Mouse (Mus musculus): ENCODE results near the gene Itih5. TPM values are rescaled to one million over a fixed set of nuclear protein-coding genes. Genes with fewer than 3 reads are reported as not detected.

Gene Itih5
- polyA plus RNA-seq, 1 experiment from 2014 or later: 7.2 TPM

DNA sequence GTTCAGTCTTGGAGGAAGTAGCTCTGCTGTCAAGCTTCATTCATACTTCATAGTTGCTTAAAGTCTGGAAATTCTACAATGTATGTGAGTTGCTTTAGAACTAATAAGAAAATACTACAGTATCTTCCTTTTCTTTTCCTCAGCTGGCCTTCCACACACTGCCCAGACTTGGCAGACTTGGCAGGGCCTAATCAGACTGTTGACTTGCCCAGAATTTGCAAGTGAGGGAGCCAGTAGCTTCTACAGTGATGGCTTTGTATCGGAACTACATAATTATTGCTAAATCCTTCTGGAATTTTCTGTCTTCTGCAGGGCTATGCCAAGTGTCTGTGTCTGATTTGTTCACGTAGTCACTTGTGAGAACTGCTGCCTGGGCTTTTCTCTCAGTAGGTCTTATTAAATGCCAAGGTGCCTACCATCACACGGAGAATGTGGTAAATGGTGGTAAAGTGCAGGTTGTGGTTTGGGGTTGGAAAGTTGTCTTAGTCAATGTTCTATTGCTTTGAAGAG is 120.2 kb downstream of the Itih5 start:
- H3K4me1 ChIP-seq (replicated peaks): peaks cover 9% of the 10 kb centered on the region
- no peak for ATAC-seq (ENCODE audit: low FRiP score)
- H3K9ac ChIP-seq: no peak overlapping the region
- H3K4me2 ChIP-seq: no peak overlapping the region
- H3K4me3 ChIP-seq: no peak overlapping the region
- H3K36me3 ChIP-seq: no peaks in the 10 kb centered on the region
- no peaks in the 10 kb centered on the region for H3K27me3 ChIP-seq
- H3K9me3 ChIP-seq: no peaks in the 10 kb centered on the region
- no peak overlapping the region for H3K27ac ChIP-seq
- WGBS: 92% methylated on average over 3 of the region's 3 CpGs

- Histone ChIP-seq H3K36me3 (no peaks in the 10 kb centered on the region), H3K4me1 (replicated peaks) (peaks cover 9% of the 10 kb centered on the region), H3K4me3 (no peak overlapping the region), H3K4me2 (no peak overlapping the region), H3K9me3 (no peaks in the 10 kb centered on the region), H3K27ac (no peak overlapping the region), H3K9ac (no peak overlapping the region), H3K27me3 (no peaks in the 10 kb centered on the region)
- peak; percentile 95 for ATAC-seq (ENCODE audit: low FRiP score)
- WGBS: 38% methylated on average over 2 of the region's 2 CpGs
Measured at GRCm38 (mm10) chr2:10276194-10276593, 122.8 kb downstream of the Itih5 start.

DNA sequence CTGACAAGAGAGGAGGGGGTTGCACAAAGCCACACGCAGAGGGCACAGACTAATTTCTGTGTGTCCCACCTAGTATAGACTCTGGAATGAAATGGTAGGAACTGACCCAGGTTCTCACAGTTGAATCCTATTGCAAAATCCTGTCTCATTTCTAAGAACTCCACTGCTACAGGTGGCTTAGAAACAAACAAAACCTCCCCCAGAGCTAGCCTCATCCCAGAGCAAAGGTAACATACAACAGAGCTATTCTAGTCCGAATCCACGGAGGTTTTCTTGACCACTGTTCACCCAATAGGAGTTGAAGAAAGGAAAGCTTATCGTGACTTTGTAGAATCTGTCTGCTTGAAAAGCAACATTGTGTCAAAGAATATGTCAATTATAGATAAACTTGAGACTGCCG is 130.3 kb downstream of the Itih5 start:
- no peak overlapping the region for H3K27ac ChIP-seq
- no peaks in the 10 kb centered on the region for H3K9me3 ChIP-seq
- H3K4me1 ChIP-seq (replicated peaks): peaks cover 9% of the 10 kb centered on the region; the same call in 1 of the 2 replicates
- no peak overlapping the region for H3K9ac ChIP-seq
- no peaks in the 10 kb centered on the region for H3K36me3 ChIP-seq
- ATAC-seq (ENCODE audit: low FRiP score): no peak
- 35% methylated on average over 5 of the region's 5 CpGs for WGBS
- no peak overlapping the region for H3K4me3 ChIP-seq
- no peak overlapping the region for H3K4me2 ChIP-seq
- peaks cover 35% of the 10 kb centered on the region for H3K27me3 ChIP-seq

- Histone ChIP-seq H3K4me3 (no peak overlapping the region), H3K9me3 (no peaks in the 10 kb centered on the region), H3K36me3 (no peaks in the 10 kb centered on the region), H3K27ac (no peak overlapping the region), H3K4me2 (no peak overlapping the region), H3K27me3 (peaks cover 35% of the 10 kb centered on the region), H3K9ac (no peak overlapping the region; the same call in 1 of the 2 replicates), H3K4me1 (replicated peaks) (peaks cover 9% of the 10 kb centered on the region; the same call in 1 of the 2 replicates)
- no peak for ATAC-seq (ENCODE audit: low FRiP score)
- WGBS: 1% methylated on average over 10 of the region's 10 CpGs
Measured at GRCm38 (mm10) chr2:10284636-10285270, 131.4 kb downstream of the Itih5 start.

- no peak for ATAC-seq (ENCODE audit: low FRiP score)
- no peak overlapping the region for H3K27ac ChIP-seq
- H3K4me1 ChIP-seq (replicated peaks): peaks cover 9% of the 10 kb centered on the region; the same call in 1 of the 2 replicates
- H3K9me3 ChIP-seq: no peaks in the 10 kb centered on the region
- no peak overlapping the region for H3K4me3 ChIP-seq
- H3K27me3 ChIP-seq: peaks cover 38% of the 10 kb centered on the region
- H3K36me3 ChIP-seq: no peaks in the 10 kb centered on the region
- WGBS: 23% methylated on average over 13 of the region's 13 CpGs
- no peak overlapping the region for H3K4me2 ChIP-seq
- no peak overlapping the region for H3K9ac ChIP-seq
Measured at GRCm38 (mm10) chr2:10285975-10286374, 132.6 kb downstream of the Itih5 start.

DNA sequence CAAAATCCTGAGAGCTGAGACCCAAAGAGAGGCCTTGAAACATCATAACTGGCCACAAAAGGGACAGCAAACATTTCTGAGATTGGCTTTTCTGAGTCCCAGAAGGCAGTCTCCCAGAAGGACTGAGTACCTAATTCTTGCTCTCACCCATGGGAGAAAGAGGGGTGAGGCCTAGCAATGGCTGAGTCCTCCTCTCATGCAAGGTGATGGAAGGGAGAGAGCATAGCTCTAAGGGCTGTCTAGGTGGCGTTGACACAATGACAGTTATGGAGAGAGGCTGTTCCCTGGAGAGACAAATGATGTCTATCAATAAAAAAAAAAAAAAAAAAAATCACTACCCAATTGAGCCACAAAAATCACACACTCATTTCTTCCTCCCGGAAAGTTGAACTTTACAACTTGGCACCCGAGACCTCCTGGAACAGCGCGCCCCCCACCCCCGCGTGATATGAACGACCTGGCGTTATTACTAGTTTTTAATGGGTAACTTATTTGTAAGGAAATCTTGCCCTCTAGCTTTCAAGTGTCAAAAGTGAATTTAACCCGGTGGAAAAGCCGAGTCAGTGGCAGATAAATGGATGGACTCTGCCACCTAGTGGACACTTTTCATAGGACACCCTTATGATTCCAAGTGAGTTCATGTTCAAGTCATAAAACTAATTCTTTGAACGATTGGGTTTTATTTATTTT is 134.9 kb downstream of the Itih5 start:
- no peaks in the 10 kb centered on the region for H3K36me3 ChIP-seq
- H3K4me2 ChIP-seq: 0 out of 2 replicates have a peak overlapping the region, but pooled peaks have one; percentile 13
- peak; percentile 31; the same call in 1 of the 2 replicates for ATAC-seq (ENCODE audit: low FRiP score)
- H3K27ac ChIP-seq: no peak overlapping the region
- H3K9ac ChIP-seq: no peak overlapping the region
- H3K9me3 ChIP-seq: no peaks in the 10 kb centered on the region
- WGBS: 14% methylated on average over 12 of the region's 12 CpGs
- H3K27me3 ChIP-seq: peaks cover 33% of the 10 kb centered on the region
- peaks cover 8% of the 10 kb centered on the region; the same call in 1 of the 2 replicates for H3K4me1 ChIP-seq (replicated peaks)
- no peak overlapping the region for H3K4me3 ChIP-seq

DNA sequence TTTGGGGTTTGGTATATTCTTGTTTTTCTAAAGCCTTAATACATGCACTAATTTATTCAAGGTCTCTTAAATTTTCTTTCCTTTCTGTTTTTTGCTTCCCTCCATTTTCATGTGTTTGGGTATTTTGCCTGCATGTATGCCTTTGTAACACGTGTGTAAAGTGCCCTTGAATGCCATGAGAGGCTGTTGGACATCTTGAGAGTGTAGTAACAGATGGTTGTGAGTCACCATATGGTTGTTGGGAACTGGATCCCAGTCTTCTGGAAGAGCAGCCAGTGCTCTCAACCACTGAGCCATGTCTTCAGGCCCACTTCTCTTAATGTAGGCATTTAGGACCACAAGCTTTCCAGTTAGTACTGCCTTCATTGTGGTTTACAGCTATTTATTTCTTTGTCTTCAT is 135.5 kb downstream of the Itih5 start:
- Histone ChIP-seq H3K9me3 (no peaks in the 10 kb centered on the region), H3K4me1 (replicated peaks) (peaks cover 6% of the 10 kb centered on the region; the same call in 1 of the 2 replicates), H3K9ac (no peak overlapping the region), H3K27ac (no peak overlapping the region), H3K36me3 (no peaks in the 10 kb centered on the region), H3K4me2 (no peak overlapping the region), H3K27me3 (peaks cover 27% of the 10 kb centered on the region), H3K4me3 (no peak overlapping the region)
- ATAC-seq (ENCODE audit: low FRiP score): no peak
- WGBS: 0% methylated on average over 1 of the region's 1 CpGs

GRCm38 (mm10) chr2:10290115-10290514 is 136.7 kb downstream of the Itih5 start:
- H3K27ac ChIP-seq: no peak overlapping the region
- no peak overlapping the region for H3K4me2 ChIP-seq
- no peaks in the 10 kb centered on the region for H3K9me3 ChIP-seq
- H3K4me3 ChIP-seq: no peak overlapping the region
- H3K27me3 ChIP-seq: peaks cover 25% of the 10 kb centered on the region
- H3K4me1 ChIP-seq (replicated peaks): no peaks in the 10 kb centered on the region
- WGBS: 82% methylated on average over 7 of the region's 7 CpGs
- no peak overlapping the region for H3K9ac ChIP-seq
- no peak for ATAC-seq (ENCODE audit: low FRiP score)
- H3K36me3 ChIP-seq: no peaks in the 10 kb centered on the region

DNA sequence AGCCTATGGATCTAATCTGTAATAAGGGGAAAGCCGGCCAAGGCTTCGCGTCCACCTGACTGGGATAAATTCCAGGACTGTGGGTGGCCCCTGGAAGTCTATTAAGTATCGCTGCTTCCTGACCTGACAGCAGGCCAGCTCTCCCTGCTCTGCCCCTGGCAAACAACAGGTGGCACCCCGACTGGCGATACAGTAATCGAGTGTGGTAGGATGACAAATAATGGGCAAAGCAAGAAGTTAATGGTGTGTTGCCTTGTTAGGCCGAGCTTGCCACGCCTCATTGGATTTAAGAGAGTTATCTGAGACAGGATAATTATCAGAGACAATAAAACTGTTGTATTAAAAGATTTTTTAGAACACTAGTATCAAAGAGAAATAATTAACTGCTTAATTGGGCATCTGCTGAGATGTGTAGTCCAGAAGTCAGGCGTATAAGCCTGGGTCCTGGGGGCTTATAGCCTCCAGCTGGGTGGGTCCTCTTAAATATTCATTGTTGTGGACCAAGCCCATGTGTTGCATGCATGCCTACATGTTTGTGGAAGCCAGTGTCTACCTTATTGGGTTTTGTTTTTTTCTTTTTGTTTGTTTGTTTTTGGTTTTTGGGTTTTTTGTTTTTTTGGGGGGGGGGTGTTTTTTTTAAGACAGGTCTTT is 140.3 kb downstream of the Itih5 start:
- Histone ChIP-seq H3K9ac (no peak overlapping the region), H3K9me3 (no peaks in the 10 kb centered on the region), H3K27ac (no peak overlapping the region), H3K4me1 (replicated peaks) (peaks cover 4% of the 10 kb centered on the region; the same call in 1 of the 2 replicates), H3K4me2 (no peak overlapping the region), H3K36me3 (no peaks in the 10 kb centered on the region), H3K27me3 (peaks cover 24% of the 10 kb centered on the region), H3K4me3 (no peak overlapping the region)
- ATAC-seq (ENCODE audit: low FRiP score): peak; percentile 55; the same call in 1 of the 2 replicates
- 37% methylated on average over 10 of the region's 10 CpGs for WGBS

- peaks cover 21% of the 10 kb centered on the region for H3K27me3 ChIP-seq
- H3K9me3 ChIP-seq: no peaks in the 10 kb centered on the region
- peaks cover 7% of the 10 kb centered on the region for H3K4me1 ChIP-seq (replicated peaks)
- H3K36me3 ChIP-seq: no peaks in the 10 kb centered on the region
- H3K4me2 ChIP-seq: peak overlapping the region; percentile 23; the same call in 1 of the 2 replicates
- H3K9ac ChIP-seq: no peak overlapping the region
- ATAC-seq (ENCODE audit: low FRiP score): no peak
- 12% methylated on average over 11 of the region's 11 CpGs for WGBS
- H3K27ac ChIP-seq: no peak overlapping the region
- H3K4me3 ChIP-seq: no peak overlapping the region
Measured at GRCm38 (mm10) chr2:10295908-10296307, 142.5 kb downstream of the Itih5 start.

- Histone ChIP-seq H3K27me3 (peaks cover 18% of the 10 kb centered on the region), H3K4me2 (no peak overlapping the region), H3K9ac (no peak overlapping the region), H3K4me3 (no peak overlapping the region), H3K27ac (no peak overlapping the region), H3K9me3 (no peaks in the 10 kb centered on the region), H3K4me1 (replicated peaks) (peaks cover 8% of the 10 kb centered on the region), H3K36me3 (no peaks in the 10 kb centered on the region)
- WGBS: 54% methylated on average over 7 of the region's 7 CpGs
- ATAC-seq (ENCODE audit: low FRiP score): no peak; the same call in 1 of the 2 replicates
Measured at GRCm38 (mm10) chr2:10300244-10300643, 146.9 kb downstream of the Itih5 start.

DNA sequence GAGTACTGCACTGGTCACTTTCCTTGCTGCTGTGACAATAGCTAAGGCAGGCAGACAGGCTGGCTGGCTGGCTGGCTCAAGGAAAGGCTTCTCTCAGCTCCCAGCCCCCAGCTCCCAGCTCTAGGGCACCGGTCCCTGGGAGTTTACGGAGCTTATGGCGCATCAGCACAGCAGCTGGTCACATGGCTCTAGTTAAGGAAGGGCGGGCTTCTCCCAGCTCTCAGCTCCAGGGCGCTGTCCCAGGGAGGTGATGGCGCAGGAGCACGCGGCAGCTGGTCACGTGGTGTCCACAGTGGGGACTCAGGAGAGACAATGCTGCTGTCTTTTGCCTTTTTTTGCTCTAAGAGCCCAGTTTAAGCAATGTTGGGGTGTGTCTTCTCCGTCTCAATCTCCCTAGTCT is 147.4 kb downstream of the Itih5 start:
- Histone ChIP-seq H3K27me3 (peaks cover 18% of the 10 kb centered on the region), H3K4me3 (peak overlapping the region; percentile 19; the same call in 1 of the 2 replicates), H3K27ac (no peak overlapping the region), H3K4me2 (peak overlapping the region; percentile 48), H3K9me3 (no peaks in the 10 kb centered on the region), H3K4me1 (replicated peaks) (peaks cover 8% of the 10 kb centered on the region), H3K9ac (0 out of 2 replicates have a peak overlapping the region, but pooled peaks have one; percentile 39), H3K36me3 (no peaks in the 10 kb centered on the region)
- peak; percentile 66 for ATAC-seq (ENCODE audit: low FRiP score)
- WGBS: 32% methylated on average over 10 of the region's 10 CpGs
